Mouse (Mus musculus): Measurements from ENCODE around the gene Gucy2d. TPM values are rescaled to one million over a fixed set of nuclear protein-coding genes. Genes with fewer than 3 reads are reported as not detected.
A peak's percentile ranks its signal among the peaks of the same experiment; 100 is the strongest.

Gucy2d gene
- polyA plus RNA-seq (2016; fragmentation: Nextera tagmentation; extraction: Ambion mirVana), result 0.05 TPM in 1 of 2 replicates, not detected in the other

GRCm38 (mm10) chr7:98439956-98440466 is at the start of gene Gucy2d:
TSS of gene Gucy2d (plus strand) at chr7:98440416.
- H3K4me3 ChIP-seq, result no peak within 1 kb of the TSS
- H3K27ac ChIP-seq, result no peak within 1 kb of the TSS
- 54% methylated on average over 10 of the region's 10 CpGs for WGBS
- no peak for DNase-seq (ENCODE audit: low spot score)
- H3K9me3 ChIP-seq (replicated peaks), result no peaks in the 10 kb centered on the region
- no peaks in the 10 kb centered on the region for H3K27me3 ChIP-seq (ENCODE audit: low read depth, poor library complexity, severe bottlenecking)
- no peaks in the 10 kb centered on the region for H3K36me3 ChIP-seq
- no peaks in the 10 kb centered on the region for H3K4me1 ChIP-seq

GRCm38 (mm10) chr7:98390486-98390885 is 49.7 kb upstream of the Gucy2d start:
- no peak for DNase-seq (ENCODE audit: low spot score)
- WGBS, result 74% methylated on average over 2 of the region's 2 CpGs

GRCm38 (mm10) chr7:98391351-98391936 is 48.8 kb upstream of the Gucy2d start:
- DNase-seq (ENCODE audit: low spot score), result no peak
- 82% methylated on average over 7 of the region's 7 CpGs for WGBS

More at GRCm38 (mm10) chr7:98390486-98390885, 49.7 kb upstream of the Gucy2d start:
- Histone ChIP-seq H3K27me3 (ENCODE audit: low read depth, poor library complexity, severe bottlenecking) (no peaks in the 10 kb centered on the region), H3K4me3 (no peak overlapping the region), H3K36me3 (no peaks in the 10 kb centered on the region), H3K27ac (no peak overlapping the region), H3K4me1 (peaks cover 5% of the 10 kb centered on the region; the same call in 1 of the 2 replicates), H3K9me3 (replicated peaks) (no peaks in the 10 kb centered on the region)

GRCm38 (mm10) chr7:98392466-98393201 is 47.6 kb upstream of the Gucy2d start:
- H3K27me3 ChIP-seq (ENCODE audit: low read depth, poor library complexity, severe bottlenecking), result no peaks in the 10 kb centered on the region
- H3K4me3 ChIP-seq, result no peak overlapping the region
- peaks cover 5% of the 10 kb centered on the region; the same call in 1 of the 2 replicates for H3K4me1 ChIP-seq
- no peak for DNase-seq (ENCODE audit: low spot score)
- no peaks in the 10 kb centered on the region for H3K36me3 ChIP-seq
- H3K27ac ChIP-seq, result no peak overlapping the region
- H3K9me3 ChIP-seq (replicated peaks), result no peaks in the 10 kb centered on the region
- WGBS, result 88% methylated on average over 8 of the region's 8 CpGs

More at GRCm38 (mm10) chr7:98391351-98391936, 48.8 kb upstream of the Gucy2d start:
- Histone ChIP-seq H3K27me3 (ENCODE audit: low read depth, poor library complexity, severe bottlenecking) (no peaks in the 10 kb centered on the region), H3K9me3 (replicated peaks) (no peaks in the 10 kb centered on the region), H3K4me3 (no peak overlapping the region), H3K4me1 (peaks cover 5% of the 10 kb centered on the region; the same call in 1 of the 2 replicates), H3K36me3 (no peaks in the 10 kb centered on the region), H3K27ac (no peak overlapping the region)

- H3K4me3 ChIP-seq, result no peak overlapping the region
- 65% methylated on average over 15 of the region's 15 CpGs for WGBS
- no peaks in the 10 kb centered on the region for H3K36me3 ChIP-seq
- peaks cover 10% of the 10 kb centered on the region for H3K4me1 ChIP-seq
- no peaks in the 10 kb centered on the region for H3K9me3 ChIP-seq (replicated peaks)
- H3K27ac ChIP-seq, result peak overlapping the region; percentile 6; the same call in 1 of the 2 replicates
- no peaks in the 10 kb centered on the region for H3K27me3 ChIP-seq (ENCODE audit: low read depth, poor library complexity, severe bottlenecking)
- no peak for DNase-seq (ENCODE audit: low spot score)
These were observed 37.3 kb upstream of the Gucy2d start for GRCm38 (mm10) chr7:98402582-98403574.

GRCm38 (mm10) chr7:98403996-98404395 is 36.2 kb upstream of the Gucy2d start:
- H3K4me1 ChIP-seq, result peaks cover 10% of the 10 kb centered on the region
- no peaks in the 10 kb centered on the region for H3K27me3 ChIP-seq (ENCODE audit: low read depth, poor library complexity, severe bottlenecking)
- no peak for DNase-seq (ENCODE audit: low spot score)
- 82% methylated on average over 4 of the region's 4 CpGs for WGBS
- no peak overlapping the region; the same call in 1 of the 2 replicates for H3K27ac ChIP-seq
- H3K36me3 ChIP-seq, result no peaks in the 10 kb centered on the region
- no peak overlapping the region for H3K4me3 ChIP-seq
- no peaks in the 10 kb centered on the region for H3K9me3 ChIP-seq (replicated peaks)

- H3K36me3 ChIP-seq, result no peaks in the 10 kb centered on the region
- H3K9me3 ChIP-seq (replicated peaks), result no peaks in the 10 kb centered on the region
- peaks cover 8% of the 10 kb centered on the region for H3K4me1 ChIP-seq
- H3K4me3 ChIP-seq, result no peak overlapping the region
- DNase-seq (ENCODE audit: low spot score), result no peak
- H3K27ac ChIP-seq, result no peak overlapping the region
- WGBS, result 86% methylated on average over 5 of the region's 5 CpGs
- H3K27me3 ChIP-seq (ENCODE audit: low read depth, poor library complexity, severe bottlenecking), result no peaks in the 10 kb centered on the region
These were observed 32.6 kb upstream of the Gucy2d start for GRCm38 (mm10) chr7:98407615-98408014.

- no peak overlapping the region for H3K27ac ChIP-seq
- WGBS, result 91% methylated on average over 4 of the region's 4 CpGs
- no peaks in the 10 kb centered on the region for H3K9me3 ChIP-seq (replicated peaks)
These were observed 27.1 kb upstream of the Gucy2d start for GRCm38 (mm10) chr7:98413115-98413514.

GRCm38 (mm10) chr7:98415550-98415949 is 24.7 kb upstream of the Gucy2d start:
- Histone ChIP-seq H3K27ac (peak overlapping the region; percentile 53), H3K4me1 (peaks cover 36% of the 10 kb centered on the region), H3K36me3 (no peaks in the 10 kb centered on the region), H3K4me3 (no peak overlapping the region), H3K9me3 (replicated peaks) (no peaks in the 10 kb centered on the region), H3K27me3 (ENCODE audit: low read depth, poor library complexity, severe bottlenecking) (no peaks in the 10 kb centered on the region)
- 12% methylated on average over 3 of the region's 3 CpGs for WGBS
- peak; percentile 53 for DNase-seq (ENCODE audit: low spot score)

More at GRCm38 (mm10) chr7:98413115-98413514, 27.1 kb upstream of the Gucy2d start:
- peaks cover 24% of the 10 kb centered on the region for H3K4me1 ChIP-seq
- no peak for DNase-seq (ENCODE audit: low spot score)
- no peaks in the 10 kb centered on the region for H3K36me3 ChIP-seq
- H3K4me3 ChIP-seq, result no peak overlapping the region
- H3K27me3 ChIP-seq (ENCODE audit: low read depth, poor library complexity, severe bottlenecking), result no peaks in the 10 kb centered on the region

GRCm38 (mm10) chr7:98416020-98416419 is 24.2 kb upstream of the Gucy2d start:
- no peak for DNase-seq (ENCODE audit: low spot score)
- Histone ChIP-seq H3K9me3 (replicated peaks) (no peaks in the 10 kb centered on the region), H3K4me1 (peaks cover 36% of the 10 kb centered on the region), H3K36me3 (no peaks in the 10 kb centered on the region), H3K27ac (peak overlapping the region; percentile 53), H3K4me3 (no peak overlapping the region), H3K27me3 (ENCODE audit: low read depth, poor library complexity, severe bottlenecking) (no peaks in the 10 kb centered on the region)
- 67% methylated on average over 4 of the region's 4 CpGs for WGBS

- 83% methylated on average over 17 of the region's 17 CpGs for WGBS
- no peaks in the 10 kb centered on the region for H3K27me3 ChIP-seq (ENCODE audit: low read depth, poor library complexity, severe bottlenecking)
- H3K4me3 ChIP-seq, result no peak overlapping the region
- H3K4me1 ChIP-seq, result peaks cover 36% of the 10 kb centered on the region
- DNase-seq (ENCODE audit: low spot score), result no peak
- no peaks in the 10 kb centered on the region for H3K9me3 ChIP-seq (replicated peaks)
- H3K36me3 ChIP-seq, result no peaks in the 10 kb centered on the region
- no peak overlapping the region for H3K27ac ChIP-seq
These were observed 22.0 kb upstream of the Gucy2d start for GRCm38 (mm10) chr7:98418031-98418805.

- Histone ChIP-seq H3K4me3 (no peak overlapping the region), H3K36me3 (no peaks in the 10 kb centered on the region), H3K27me3 (ENCODE audit: low read depth, poor library complexity, severe bottlenecking) (no peaks in the 10 kb centered on the region), H3K9me3 (replicated peaks) (no peaks in the 10 kb centered on the region), H3K4me1 (peaks cover 39% of the 10 kb centered on the region), H3K27ac (peak overlapping the region; percentile 56)
- no peak for DNase-seq (ENCODE audit: low spot score)
- 58% methylated on average over 5 of the region's 5 CpGs for WGBS
These were observed 20.9 kb upstream of the Gucy2d start for GRCm38 (mm10) chr7:98419366-98419765.
